Mouse (Mus musculus): ENCODE results near the gene Sipa1. TPM values are rescaled to one million over a fixed set of nuclear protein-coding genes. Genes with fewer than 3 reads are reported as not detected.

The Sipa1 gene
- 40.4 and 49.3 TPM in 2 replicates for polyA plus RNA-seq (2014; fragmentation: Nextera tagmentation; extraction: Ambion mirVana)

DNA sequence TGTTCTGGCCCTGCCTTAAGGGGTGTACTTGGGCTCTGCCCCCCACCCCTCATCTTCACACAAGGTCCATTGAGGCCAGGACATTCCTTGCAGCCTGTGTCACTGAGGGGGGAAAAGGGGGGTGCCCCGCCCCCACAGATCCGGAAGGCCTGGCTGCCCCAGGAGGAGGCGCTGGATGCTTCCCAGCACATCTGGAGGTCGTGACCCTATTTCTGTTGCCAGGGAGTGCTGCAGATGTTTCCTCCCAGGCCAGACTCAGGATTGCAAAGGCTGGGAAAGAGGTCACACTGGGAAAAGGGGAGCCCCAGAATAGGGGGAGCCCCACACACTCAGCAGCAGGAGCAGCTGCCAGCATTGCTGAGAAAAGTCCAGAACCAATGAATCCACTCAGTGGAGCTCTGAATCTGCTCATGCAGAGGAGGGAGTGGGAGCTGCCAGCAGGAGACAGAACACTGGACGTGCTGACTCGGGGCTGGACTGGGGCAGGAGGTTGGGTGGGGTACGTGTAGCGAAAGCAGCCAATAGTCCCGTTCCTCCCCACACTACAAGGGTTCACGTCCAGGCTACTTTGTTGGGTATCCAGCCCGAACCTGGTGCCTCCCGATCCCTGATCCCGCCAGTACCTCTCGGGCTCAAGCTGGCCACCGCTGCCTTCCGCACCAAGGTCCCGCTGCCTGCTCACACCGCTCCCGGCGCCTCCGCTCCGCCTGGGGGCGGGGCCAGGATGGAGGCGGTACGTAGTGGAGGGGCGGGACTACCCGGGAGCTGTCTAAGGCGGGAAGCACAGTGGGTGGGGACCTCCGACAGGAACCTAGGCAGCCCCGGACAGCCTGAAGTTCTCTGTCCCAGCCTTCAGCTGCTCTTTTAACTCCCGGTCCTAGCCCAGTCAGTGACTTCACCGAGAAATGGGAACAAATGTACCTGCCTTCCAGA, at the start of gene Sipa1:
Gene Sipa1 (minus strand): TSS at position 727 of the 933 bp plus-strand sequence.
- H3K36me3 ChIP-seq (ENCODE audit: insufficient read depth), result peaks cover 50% of the 10 kb centered on the region

DNA sequence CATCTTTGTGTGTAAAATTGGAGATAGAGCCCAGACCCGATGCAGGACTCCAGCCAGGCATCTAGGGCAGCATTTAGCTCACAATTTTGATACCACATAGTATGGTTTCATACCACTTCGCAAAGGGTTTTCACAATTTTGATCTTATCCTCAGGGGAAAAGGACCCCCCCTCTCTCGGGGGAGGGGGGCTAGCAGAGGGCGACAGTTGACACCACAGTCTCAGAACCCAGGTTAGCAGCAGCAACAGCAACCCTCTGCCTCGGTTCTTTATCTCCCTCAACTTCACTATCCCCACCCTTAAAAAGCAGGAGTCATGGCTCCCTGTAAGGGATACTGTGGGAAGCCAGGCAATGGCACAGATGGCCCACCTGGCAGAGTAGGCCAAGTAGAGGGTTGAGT, 49.7 kb upstream of the Sipa1 start:
- WGBS, result 68% methylated on average over 5 of the region's 5 CpGs
- no peaks in the 10 kb centered on the region for H3K9me3 ChIP-seq (ENCODE audit: low read depth, low read length)
- ATAC-seq (ENCODE audit: insufficient read depth), result no peak
- peak overlapping the region; percentile 51; the same call in 1 of the 2 replicates for H3K27ac ChIP-seq (ENCODE audit: low read depth)
- H3K36me3 ChIP-seq (ENCODE audit: insufficient read depth), result peaks cover 73% of the 10 kb centered on the region
- TF ChIP-seq CTCF (IDR thresholded peaks at IDR 0.05; ENCODE audit: low read depth), result no peak
- H3K27me3 ChIP-seq (ENCODE audit: insufficient read depth, low read length), result no peaks in the 10 kb centered on the region
- H3K4me3 ChIP-seq (ENCODE audit: low read depth, low read length), result no peak overlapping the region
- no peak for DNase-seq
- 0 out of 2 replicates have a peak overlapping the region, but pooled peaks have one; percentile 20 for H3K4me2 ChIP-seq
- H3K9ac ChIP-seq, result no peak overlapping the region; the same call in 1 of the 2 replicates
- 0 out of 2 replicates have a peak, but pooled peaks cover 7% of the 10 kb centered on the region for H3K4me1 ChIP-seq (ENCODE audit: insufficient read depth)

More for the DNA sequence above, at the start of gene Sipa1:
- no peaks in the 10 kb centered on the region for H3K27me3 ChIP-seq (ENCODE audit: insufficient read depth, low read length)
- H3K27ac ChIP-seq (ENCODE audit: low read depth), result peak within 1 kb of the TSS; percentile 91
- H3K9me3 ChIP-seq (ENCODE audit: low read depth, low read length), result no peaks in the 10 kb centered on the region
- peaks cover 5% of the 10 kb centered on the region; the same call in 1 of the 2 replicates for H3K4me1 ChIP-seq (ENCODE audit: insufficient read depth)
- 1% methylated on average over 32 of the region's 32 CpGs for WGBS
- ATAC-seq (ENCODE audit: insufficient read depth) (peak; percentile 95), DNase-seq (peak; percentile 96)
- H3K4me2 ChIP-seq, result peak within 1 kb of the TSS; percentile 60
- peak; percentile 23; the same call in 1 of the 2 replicates for TF ChIP-seq CTCF (IDR thresholded peaks at IDR 0.05; ENCODE audit: low read depth)
- H3K9ac ChIP-seq, result peak within 1 kb of the TSS; percentile 60
- H3K4me3 ChIP-seq (ENCODE audit: low read depth, low read length), result peak within 1 kb of the TSS; percentile 58

DNA sequence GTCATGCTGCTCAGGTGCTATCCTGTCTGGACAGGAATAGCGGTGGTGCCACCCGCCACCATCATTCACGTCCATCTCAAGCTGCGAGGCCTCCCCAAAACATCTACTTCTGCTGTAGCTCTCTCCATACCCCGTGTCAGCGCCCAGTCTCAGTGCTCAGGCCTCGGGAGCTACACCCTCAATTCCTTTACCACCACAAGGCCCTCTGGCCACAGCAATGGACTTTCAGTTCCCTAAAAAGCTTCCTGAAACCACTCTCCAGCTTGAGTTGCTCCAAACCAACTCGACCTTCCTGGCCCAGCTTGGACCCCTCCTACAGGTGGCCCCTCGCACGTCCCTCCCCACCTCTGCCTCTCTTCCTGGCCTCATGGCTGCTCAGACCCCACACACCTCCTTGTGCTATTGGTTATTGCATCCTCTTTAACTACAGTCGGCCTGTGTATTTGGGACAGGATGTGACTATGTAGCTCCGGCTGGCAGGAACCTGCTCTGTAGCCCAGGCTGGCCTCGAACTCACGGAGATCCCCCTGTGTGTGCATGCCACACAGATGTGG, 48.5 kb upstream of the Sipa1 start:
- no peak overlapping the region for H3K27ac ChIP-seq (ENCODE audit: low read depth)
- WGBS, result 91% methylated on average over 14 of the region's 14 CpGs

DNA sequence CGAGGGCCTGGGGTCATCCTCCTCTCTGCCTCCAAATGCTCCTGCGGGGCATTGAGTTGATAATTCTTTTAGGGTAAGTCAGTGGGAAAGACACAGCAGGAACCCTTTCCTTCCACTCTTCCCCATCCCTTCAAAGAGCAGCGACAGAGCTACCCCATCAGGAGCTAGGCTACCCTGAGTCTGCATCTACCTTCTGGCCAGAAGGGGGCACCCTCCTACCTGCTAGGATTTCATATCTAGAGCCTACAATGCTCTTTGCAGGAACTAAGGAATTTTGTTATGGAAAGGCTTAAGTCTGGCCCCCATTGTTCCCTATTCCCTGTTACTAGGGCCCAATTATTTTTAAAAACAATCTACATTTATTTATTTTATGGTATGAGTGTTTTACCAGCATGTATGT, 47.7 kb upstream of the Sipa1 start:
- Histone ChIP-seq H3K36me3 (ENCODE audit: insufficient read depth) (peaks cover 72% of the 10 kb centered on the region), H3K27ac (ENCODE audit: low read depth) (no peak overlapping the region), H3K4me2 (no peak overlapping the region), H3K9ac (no peak overlapping the region), H3K9me3 (ENCODE audit: low read depth, low read length) (no peaks in the 10 kb centered on the region), H3K4me3 (ENCODE audit: low read depth, low read length) (no peak overlapping the region), H3K27me3 (ENCODE audit: insufficient read depth, low read length) (no peaks in the 10 kb centered on the region), H3K4me1 (ENCODE audit: insufficient read depth) (0 out of 2 replicates have a peak, but pooled peaks cover 7% of the 10 kb centered on the region)
- ATAC-seq (ENCODE audit: insufficient read depth) (no peak), DNase-seq (peak; percentile 90)
- 19% methylated on average over 3 of the region's 3 CpGs for WGBS
- TF ChIP-seq CTCF (IDR thresholded peaks at IDR 0.05; ENCODE audit: low read depth), result peak; percentile 82

More for the DNA sequence above, 48.5 kb upstream of the Sipa1 start:
- H3K4me3 ChIP-seq (ENCODE audit: low read depth, low read length), result no peak overlapping the region
- no peak overlapping the region for H3K4me2 ChIP-seq
- no peaks in the 10 kb centered on the region for H3K27me3 ChIP-seq (ENCODE audit: insufficient read depth, low read length)
- 0 out of 2 replicates have a peak, but pooled peaks cover 7% of the 10 kb centered on the region for H3K4me1 ChIP-seq (ENCODE audit: insufficient read depth)
- no peak for TF ChIP-seq CTCF (IDR thresholded peaks at IDR 0.05; ENCODE audit: low read depth)
- H3K9ac ChIP-seq, result no peak overlapping the region
- ATAC-seq (ENCODE audit: insufficient read depth), result no peak
- no peak for DNase-seq
- no peaks in the 10 kb centered on the region for H3K9me3 ChIP-seq (ENCODE audit: low read depth, low read length)
- H3K36me3 ChIP-seq (ENCODE audit: insufficient read depth), result peaks cover 70% of the 10 kb centered on the region

DNA sequence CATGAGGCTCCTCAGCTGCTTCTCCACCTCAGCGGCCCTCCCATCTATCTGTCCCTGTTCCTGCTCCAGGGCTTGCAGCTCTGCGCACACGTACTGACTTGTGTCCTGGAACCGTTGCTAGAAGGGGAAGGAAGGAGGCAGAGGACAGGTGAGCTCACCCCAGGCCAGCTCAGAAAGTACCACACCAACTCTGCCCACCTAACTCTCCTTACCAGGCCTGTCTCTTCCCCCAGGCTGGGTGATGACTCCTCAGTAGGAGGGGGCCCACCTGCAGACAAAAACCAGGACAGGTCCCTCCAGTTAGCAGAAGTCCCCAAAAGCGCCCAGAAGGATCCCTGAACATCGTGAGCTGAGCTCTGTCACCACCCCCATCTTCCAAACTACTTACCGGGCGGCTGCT, 47.1 kb upstream of the Sipa1 start:
- DNase-seq, result no peak
- TF ChIP-seq CTCF (IDR thresholded peaks at IDR 0.05; ENCODE audit: low read depth), result no peak
- peaks cover 72% of the 10 kb centered on the region for H3K36me3 ChIP-seq (ENCODE audit: insufficient read depth)
- no peak overlapping the region for H3K27ac ChIP-seq (ENCODE audit: low read depth)
- 86% methylated on average over 8 of the region's 8 CpGs for WGBS
- no peak overlapping the region for H3K9ac ChIP-seq
- H3K4me1 ChIP-seq (ENCODE audit: insufficient read depth), result 0 out of 2 replicates have a peak, but pooled peaks cover 7% of the 10 kb centered on the region
- no peaks in the 10 kb centered on the region for H3K27me3 ChIP-seq (ENCODE audit: insufficient read depth, low read length)
- ATAC-seq (ENCODE audit: insufficient read depth), result no peak
- H3K9me3 ChIP-seq (ENCODE audit: low read depth, low read length), result no peaks in the 10 kb centered on the region
- H3K4me2 ChIP-seq, result no peak overlapping the region
- no peak overlapping the region for H3K4me3 ChIP-seq (ENCODE audit: low read depth, low read length)

DNA sequence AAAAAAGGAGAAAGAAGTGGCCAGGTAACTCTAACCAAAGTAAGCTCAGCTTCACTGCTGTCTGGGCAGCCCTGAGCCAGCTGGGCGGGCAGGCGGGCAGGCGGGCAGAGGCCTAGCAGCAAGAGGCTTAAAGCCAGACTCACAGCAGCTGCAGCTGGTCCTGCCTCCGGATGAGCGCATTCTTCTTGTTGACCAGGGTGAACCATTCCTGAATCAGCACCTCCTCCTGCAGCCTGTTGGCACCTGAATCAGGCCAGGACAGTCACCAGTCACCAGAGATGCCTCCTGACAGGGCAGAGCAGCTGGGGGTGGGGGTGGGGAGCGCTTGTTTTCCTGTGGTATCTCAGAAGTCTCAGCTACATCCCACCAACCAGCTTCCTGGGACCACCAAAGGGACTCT, 46.6 kb upstream of the Sipa1 start:
- no peak for TF ChIP-seq CTCF (IDR thresholded peaks at IDR 0.05; ENCODE audit: low read depth)
- DNase-seq (no peak), ATAC-seq (ENCODE audit: insufficient read depth) (no peak)
- Histone ChIP-seq H3K36me3 (ENCODE audit: insufficient read depth) (peaks cover 72% of the 10 kb centered on the region), H3K9ac (no peak overlapping the region), H3K4me3 (ENCODE audit: low read depth, low read length) (no peak overlapping the region), H3K4me1 (ENCODE audit: insufficient read depth) (0 out of 2 replicates have a peak, but pooled peaks cover 7% of the 10 kb centered on the region), H3K27ac (ENCODE audit: low read depth) (no peak overlapping the region), H3K27me3 (ENCODE audit: insufficient read depth, low read length) (no peaks in the 10 kb centered on the region), H3K4me2 (no peak overlapping the region), H3K9me3 (ENCODE audit: low read depth, low read length) (no peaks in the 10 kb centered on the region)
- WGBS, result 94% methylated on average over 6 of the region's 6 CpGs

All from lung, embryonic 14.5 days (tissue).